Mouse (Mus musculus): ENCODE measurements at regions not wholly inside any gene's neighbourhood (a gene's known extent, or its start where the extent isn't known, plus 50 kb on each side); places are given as distances from the start of the nearest gene placed in this dataset.

DNA sequence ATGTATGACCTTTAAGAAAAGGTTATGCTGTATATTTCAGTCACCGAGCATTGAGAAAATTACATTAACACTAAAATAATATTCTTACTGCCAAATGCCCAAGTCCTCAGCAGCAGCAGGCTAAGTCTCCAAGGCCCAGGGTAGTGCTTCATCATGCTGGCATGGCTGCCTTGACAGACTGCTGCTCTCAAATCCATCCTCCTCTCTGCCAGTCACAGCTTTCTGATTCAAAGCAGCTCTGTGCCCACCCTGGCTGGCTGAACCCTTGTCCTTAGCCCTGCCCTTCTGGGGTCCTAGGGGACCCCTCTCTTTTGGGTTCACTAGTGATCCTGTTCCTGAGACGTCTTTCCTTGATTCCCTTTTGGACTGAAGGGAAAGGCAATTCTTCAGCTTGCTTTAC, 251.0 kb downstream of the Gm10295 start:
- ATAC-seq (ENCODE audit: insufficient number of reproducible peaks, low FRiP score, low TSS enrichment, low read depth) = no peak
- DNase-seq (ENCODE audit: low spot score) = no peak
- H3K36me3 ChIP-seq (ENCODE audit: control insufficient read depth, insufficient read depth, low read length) = no peaks in the 10 kb centered on the region
- WGBS = 84% methylated on average over 2 of the region's 2 CpGs
- H3K27ac ChIP-seq (replicated peaks; ENCODE audit: low read depth, low read length) = no peak overlapping the region
- H3K27me3 ChIP-seq (ENCODE audit: control insufficient read depth, insufficient read depth, low read length) = no peaks in the 10 kb centered on the region
- no peak overlapping the region for H3K9ac ChIP-seq (ENCODE audit: low read length)
- H3K4me3 ChIP-seq (ENCODE audit: low read depth, low read length) = no peak overlapping the region
- H3K4me1 ChIP-seq (ENCODE audit: control insufficient read depth, insufficient read depth, low read length) = no peaks in the 10 kb centered on the region
- no peaks in the 10 kb centered on the region for H3K9me3 ChIP-seq (ENCODE audit: control insufficient read depth, low read length)
- H3K4me2 ChIP-seq (ENCODE audit: low read depth, severe bottlenecking) = no peak overlapping the region

GRCm38 (mm10) chr7:71098276-71098675, 253.0 kb downstream of the Gm10295 start:
- Histone ChIP-seq H3K27me3 (ENCODE audit: control insufficient read depth, insufficient read depth, low read length) (no peaks in the 10 kb centered on the region), H3K9ac (ENCODE audit: low read length) (no peak overlapping the region), H3K4me3 (ENCODE audit: low read depth, low read length) (no peak overlapping the region), H3K4me2 (ENCODE audit: low read depth, severe bottlenecking) (no peak overlapping the region), H3K9me3 (ENCODE audit: control insufficient read depth, low read length) (no peaks in the 10 kb centered on the region), H3K4me1 (ENCODE audit: control insufficient read depth, insufficient read depth, low read length) (no peaks in the 10 kb centered on the region), H3K27ac (replicated peaks; ENCODE audit: low read depth, low read length) (no peak overlapping the region), H3K36me3 (ENCODE audit: control insufficient read depth, insufficient read depth, low read length) (no peaks in the 10 kb centered on the region)
- DNase-seq (ENCODE audit: low spot score) (no peak), ATAC-seq (ENCODE audit: insufficient number of reproducible peaks, low FRiP score, low TSS enrichment, low read depth) (no peak)
- WGBS = 18% methylated on average over 4 of the region's 4 CpGs

DNA sequence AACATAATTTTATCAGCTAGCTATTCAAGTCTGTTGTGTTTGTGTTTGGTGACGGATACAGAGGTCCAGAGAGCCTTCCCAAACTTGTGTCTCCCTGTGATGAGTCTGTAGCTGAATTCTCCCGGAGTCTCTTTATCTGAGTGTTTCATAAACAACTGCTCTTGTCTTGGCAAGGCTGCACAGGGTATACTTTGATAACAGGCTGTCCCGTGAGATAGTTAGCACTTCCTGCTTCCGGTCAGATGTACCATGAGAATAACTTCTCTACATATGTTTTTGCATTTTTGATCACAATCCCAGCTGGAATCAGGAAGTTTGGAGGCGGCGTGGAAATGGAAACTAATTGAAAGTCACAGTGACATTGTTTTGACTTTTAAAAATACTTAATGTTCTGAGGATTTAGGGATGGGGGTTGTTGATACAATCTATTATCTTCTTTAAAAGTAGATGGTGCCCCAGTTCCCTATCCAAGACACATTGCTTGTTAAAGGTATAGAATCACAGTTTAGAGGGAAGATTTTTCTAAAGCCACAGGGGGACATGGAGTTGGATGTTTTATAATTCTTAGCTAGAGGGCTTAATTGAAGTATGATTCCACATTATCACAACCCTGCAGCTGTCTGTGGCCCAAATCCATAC, 257.9 kb downstream of the Gm10295 start:
- Histone ChIP-seq H3K4me2 (ENCODE audit: low read depth, severe bottlenecking) (no peak overlapping the region), H3K4me1 (ENCODE audit: control insufficient read depth, insufficient read depth, low read length) (no peaks in the 10 kb centered on the region), H3K4me3 (ENCODE audit: low read depth, low read length) (no peak overlapping the region), H3K9ac (ENCODE audit: low read length) (no peak overlapping the region), H3K36me3 (ENCODE audit: control insufficient read depth, insufficient read depth, low read length) (no peaks in the 10 kb centered on the region), H3K27ac (replicated peaks; ENCODE audit: low read depth, low read length) (no peak overlapping the region), H3K27me3 (ENCODE audit: control insufficient read depth, insufficient read depth, low read length) (no peaks in the 10 kb centered on the region), H3K9me3 (ENCODE audit: control insufficient read depth, low read length) (no peaks in the 10 kb centered on the region)
- ATAC-seq (ENCODE audit: insufficient number of reproducible peaks, low FRiP score, low TSS enrichment, low read depth) (no peak), DNase-seq (ENCODE audit: low spot score) (no peak)
- 80% methylated on average over 6 of the region's 6 CpGs for WGBS

DNA sequence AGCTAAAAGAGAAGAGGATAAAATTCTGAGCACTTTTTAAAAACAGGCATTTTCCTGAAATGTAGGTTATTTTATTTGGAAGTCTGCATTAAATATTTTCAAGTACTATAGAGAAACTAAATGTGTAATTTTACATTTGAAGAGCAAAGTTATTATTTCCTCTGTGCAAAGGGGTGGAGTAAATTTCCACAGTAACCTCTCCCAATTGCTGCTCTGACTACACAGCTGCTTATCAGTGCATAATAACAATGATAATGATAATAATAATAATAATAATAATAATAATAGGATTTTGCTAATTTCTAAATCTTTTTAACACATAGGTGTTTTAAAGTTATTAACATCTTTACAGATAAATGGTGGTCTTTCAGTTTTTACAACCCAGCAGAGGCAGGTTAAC, 258.5 kb downstream of the Gm10295 start:
- no peaks in the 10 kb centered on the region for H3K4me1 ChIP-seq (ENCODE audit: control insufficient read depth, insufficient read depth, low read length)
- DNase-seq (ENCODE audit: low spot score) (no peak), ATAC-seq (ENCODE audit: insufficient number of reproducible peaks, low FRiP score, low TSS enrichment, low read depth) (no peak)
- H3K36me3 ChIP-seq (ENCODE audit: control insufficient read depth, insufficient read depth, low read length) = no peaks in the 10 kb centered on the region
- no peak overlapping the region for H3K4me3 ChIP-seq (ENCODE audit: low read depth, low read length)
- H3K9me3 ChIP-seq (ENCODE audit: control insufficient read depth, low read length) = no peaks in the 10 kb centered on the region
- H3K4me2 ChIP-seq (ENCODE audit: low read depth, severe bottlenecking) = no peak overlapping the region
- H3K27me3 ChIP-seq (ENCODE audit: control insufficient read depth, insufficient read depth, low read length) = no peaks in the 10 kb centered on the region
- H3K9ac ChIP-seq (ENCODE audit: low read length) = no peak overlapping the region
- H3K27ac ChIP-seq (replicated peaks; ENCODE audit: low read depth, low read length) = no peak overlapping the region

GRCm38 (mm10) chr7:71092301-71092700, 259.0 kb downstream of the Gm10295 start:
- Histone ChIP-seq H3K4me1 (ENCODE audit: control insufficient read depth, insufficient read depth, low read length) (no peaks in the 10 kb centered on the region), H3K9me3 (ENCODE audit: control insufficient read depth, low read length) (no peaks in the 10 kb centered on the region), H3K4me3 (ENCODE audit: low read depth, low read length) (no peak overlapping the region), H3K4me2 (ENCODE audit: low read depth, severe bottlenecking) (no peak overlapping the region), H3K27ac (replicated peaks; ENCODE audit: low read depth, low read length) (no peak overlapping the region), H3K27me3 (ENCODE audit: control insufficient read depth, insufficient read depth, low read length) (no peaks in the 10 kb centered on the region), H3K36me3 (ENCODE audit: control insufficient read depth, insufficient read depth, low read length) (no peaks in the 10 kb centered on the region), H3K9ac (ENCODE audit: low read length) (no peak overlapping the region)
- DNase-seq (ENCODE audit: low spot score) (no peak), ATAC-seq (ENCODE audit: insufficient number of reproducible peaks, low FRiP score, low TSS enrichment, low read depth) (no peak)
- 83% methylated on average over 3 of the region's 3 CpGs for WGBS

GRCm38 (mm10) chr7:71064446-71065391, 286.6 kb downstream of the Gm10295 start:
- no peaks in the 10 kb centered on the region for H3K36me3 ChIP-seq (ENCODE audit: control insufficient read depth, insufficient read depth, low read length)
- no peaks in the 10 kb centered on the region for H3K9me3 ChIP-seq (ENCODE audit: control insufficient read depth, low read length)
- no peak overlapping the region for H3K27ac ChIP-seq (replicated peaks; ENCODE audit: low read depth, low read length)
- DNase-seq (ENCODE audit: low spot score) (peak; percentile 37), ATAC-seq (ENCODE audit: insufficient number of reproducible peaks, low FRiP score, low TSS enrichment, low read depth) (no peak)
- H3K4me1 ChIP-seq (ENCODE audit: control insufficient read depth, insufficient read depth, low read length) = peaks cover 11% of the 10 kb centered on the region
- 31% methylated on average over 14 of the region's 14 CpGs for WGBS
- H3K4me2 ChIP-seq (ENCODE audit: low read depth, severe bottlenecking) = 0 out of 2 replicates have a peak overlapping the region, but pooled peaks have one; percentile 10
- no peak overlapping the region for H3K9ac ChIP-seq (ENCODE audit: low read length)
- H3K4me3 ChIP-seq (ENCODE audit: low read depth, low read length) = no peak overlapping the region
- H3K27me3 ChIP-seq (ENCODE audit: control insufficient read depth, insufficient read depth, low read length) = no peaks in the 10 kb centered on the region

- no peak for ATAC-seq (ENCODE audit: insufficient number of reproducible peaks, low FRiP score, low TSS enrichment, low read depth)
- no peak overlapping the region for H3K9ac ChIP-seq (ENCODE audit: low read length)
These were observed 300.5 kb downstream of the Gm10295 start for GRCm38 (mm10) chr7:71050825-71051224.

GRCm38 (mm10) chr7:71047201-71047600, 304.1 kb downstream of the Gm10295 start:
- WGBS = 69% methylated on average over 3 of the region's 3 CpGs

More at GRCm38 (mm10) chr7:71050825-71051224, 300.5 kb downstream of the Gm10295 start:
- Histone ChIP-seq H3K27ac (replicated peaks; ENCODE audit: low read depth, low read length) (no peak overlapping the region), H3K9me3 (ENCODE audit: control insufficient read depth, low read length) (no peaks in the 10 kb centered on the region), H3K36me3 (ENCODE audit: control insufficient read depth, insufficient read depth, low read length) (no peaks in the 10 kb centered on the region), H3K4me1 (ENCODE audit: control insufficient read depth, insufficient read depth, low read length) (no peaks in the 10 kb centered on the region), H3K4me3 (ENCODE audit: low read depth, low read length) (no peak overlapping the region), H3K27me3 (ENCODE audit: control insufficient read depth, insufficient read depth, low read length) (no peaks in the 10 kb centered on the region), H3K4me2 (ENCODE audit: low read depth, severe bottlenecking) (no peak overlapping the region)
- DNase-seq (ENCODE audit: low spot score) = no peak
- 49% methylated on average over 2 of the region's 2 CpGs for WGBS

More at GRCm38 (mm10) chr7:71047201-71047600, 304.1 kb downstream of the Gm10295 start:
- H3K9me3 ChIP-seq (ENCODE audit: control insufficient read depth, low read length) = no peaks in the 10 kb centered on the region
- no peak overlapping the region for H3K4me3 ChIP-seq (ENCODE audit: low read depth, low read length)
- H3K9ac ChIP-seq (ENCODE audit: low read length) = no peak overlapping the region
- no peak overlapping the region for H3K4me2 ChIP-seq (ENCODE audit: low read depth, severe bottlenecking)
- no peaks in the 10 kb centered on the region; the same call in 1 of the 2 replicates for H3K4me1 ChIP-seq (ENCODE audit: control insufficient read depth, insufficient read depth, low read length)
- no peaks in the 10 kb centered on the region for H3K27me3 ChIP-seq (ENCODE audit: control insufficient read depth, insufficient read depth, low read length)
- H3K36me3 ChIP-seq (ENCODE audit: control insufficient read depth, insufficient read depth, low read length) = no peaks in the 10 kb centered on the region
- ATAC-seq (ENCODE audit: insufficient number of reproducible peaks, low FRiP score, low TSS enrichment, low read depth) = no peak
- no peak for DNase-seq (ENCODE audit: low spot score)
- H3K27ac ChIP-seq (replicated peaks; ENCODE audit: low read depth, low read length) = no peak overlapping the region

Data from limb, embryonic 11.5 days (tissue).